Mouse (Mus musculus) activated CD4-positive, CD25-positive, alpha-beta regulatory T cell, adult 4 months (primary cell): ENCODE measurements around the gene Them7. TPM values are rescaled to one million over a fixed set of nuclear protein-coding genes. Genes with fewer than 3 reads are reported as not detected.

ENCODE experiments used
- ATAC-seq: one replicate; pipeline ENCODE4 v1.8.0; 2017
- polyA plus RNA-seq, 2 experiments: library from polyadenylated mRNA; unstranded; fragments of 100-300 nt; shearing (Covaris generic); gene quantifications; one replicate each; pipeline ENCODE4 v1.2.1; 2017

Gene Them7
- polyA plus RNA-seq, 2 experiments from 2014 or later, result not detected

- no peak for ATAC-seq
These were observed 87.3 kb downstream of the Them7 start for GRCm38 (mm10) chr2:105311414-105311813.

GRCm38 (mm10) chr2:105311991-105312390 is 87.9 kb downstream of the Them7 start:
- no peak for ATAC-seq

- no peak for ATAC-seq
These were observed 89.0 kb downstream of the Them7 start for GRCm38 (mm10) chr2:105313077-105313476.

- no peak for ATAC-seq
These were observed 93.5 kb downstream of the Them7 start for GRCm38 (mm10) chr2:105317556-105318184.

GRCm38 (mm10) chr2:105326067-105326466 is 101.9 kb downstream of the Them7 start:
- no peak for ATAC-seq

- ATAC-seq, result no peak
These were observed 105.9 kb downstream of the Them7 start for GRCm38 (mm10) chr2:105330024-105330423.

- no peak for ATAC-seq
These were observed 109.0 kb downstream of the Them7 start for GRCm38 (mm10) chr2:105333107-105333506.

GRCm38 (mm10) chr2:105333976-105334713 is 110.0 kb downstream of the Them7 start:
- ATAC-seq, result peak; percentile 61

- ATAC-seq, result no peak
These were observed 111.5 kb downstream of the Them7 start for GRCm38 (mm10) chr2:105335661-105336060.

- ATAC-seq, result no peak
These were observed 112.4 kb downstream of the Them7 start for GRCm38 (mm10) chr2:105336314-105337027.

- no peak for ATAC-seq
These were observed 113.2 kb downstream of the Them7 start for GRCm38 (mm10) chr2:105337171-105337875.

- ATAC-seq, result peak; percentile 36
These were observed 115.9 kb downstream of the Them7 start for GRCm38 (mm10) chr2:105339993-105340392.

GRCm38 (mm10) chr2:105348886-105349285 is 124.8 kb downstream of the Them7 start:
- no peak for ATAC-seq

- ATAC-seq, result no peak
These were observed 132.7 kb downstream of the Them7 start for GRCm38 (mm10) chr2:105356791-105357190.

- peak; percentile 90 for ATAC-seq
These were observed 133.9 kb downstream of the Them7 start for GRCm38 (mm10) chr2:105358040-105358439.

GRCm38 (mm10) chr2:105367623-105368022 is 143.5 kb downstream of the Them7 start:
- peak; percentile 40 for ATAC-seq

GRCm38 (mm10) chr2:105370240-105370639 is 146.1 kb downstream of the Them7 start:
- ATAC-seq, result no peak

- ATAC-seq, result no peak
These were observed 146.6 kb downstream of the Them7 start for GRCm38 (mm10) chr2:105370698-105371097.

- no peak for ATAC-seq
These were observed 148.0 kb downstream of the Them7 start for GRCm38 (mm10) chr2:105372156-105372555.

- ATAC-seq, result no peak
These were observed 148.6 kb downstream of the Them7 start for GRCm38 (mm10) chr2:105372727-105373126.

GRCm38 (mm10) chr2:105373658-105374057 is 149.5 kb downstream of the Them7 start:
- ATAC-seq, result no peak

- no peak for ATAC-seq
These were observed 151.1 kb downstream of the Them7 start for GRCm38 (mm10) chr2:105375261-105375660.

GRCm38 (mm10) chr2:105375705-105376104 is 151.6 kb downstream of the Them7 start:
- no peak for ATAC-seq
